Mouse (Mus musculus): ENCODE results near the gene Nf2. TPM values are rescaled to one million over a fixed set of nuclear protein-coding genes. Genes with fewer than 3 reads are reported as not detected.

Nf2 gene
- total RNA-seq, 2 experiments from 2014 or later, result 75.0 to 162 TPM

DNA sequence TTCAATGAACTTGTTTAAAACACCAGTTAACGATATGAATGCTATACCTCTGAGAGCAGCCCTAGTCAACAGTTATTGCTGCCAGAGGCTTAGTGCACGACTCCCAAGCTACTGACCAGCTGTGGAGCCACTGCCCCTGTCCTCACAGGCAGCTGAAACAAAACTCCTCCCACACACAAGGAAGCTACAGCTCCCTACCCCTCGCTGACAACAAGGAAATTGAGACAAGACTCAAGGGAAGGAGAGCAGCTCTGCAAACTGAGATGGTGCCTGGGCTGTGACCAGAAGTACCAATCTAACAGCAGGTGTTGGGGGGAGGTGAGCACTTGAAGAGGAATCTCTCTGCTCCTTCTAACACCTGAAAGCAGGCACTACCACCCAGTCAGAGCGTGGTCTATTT is 48.7 kb downstream of the Nf2 start:
- DNase-seq, result no peak

DNA sequence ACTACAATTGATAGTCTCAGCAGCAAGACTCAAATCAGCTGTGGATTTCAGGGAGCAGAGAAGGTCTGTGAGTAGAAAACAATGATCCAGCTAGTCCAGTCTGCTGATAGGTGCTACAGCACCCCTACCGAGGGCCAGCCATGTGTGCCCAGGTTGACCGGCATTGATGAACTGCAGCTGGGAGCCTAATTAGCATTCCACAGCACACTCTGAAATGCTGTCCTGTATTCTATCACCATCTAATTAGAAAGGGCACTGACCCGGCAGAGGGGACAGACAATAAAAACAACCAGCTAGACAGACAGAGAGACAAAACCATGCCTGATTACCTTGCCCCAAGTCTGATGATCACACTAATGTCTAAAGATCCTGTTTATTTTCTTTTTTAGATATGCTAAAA is 56.3 kb downstream of the Nf2 start:
- DNase-seq, result no peak

DNA sequence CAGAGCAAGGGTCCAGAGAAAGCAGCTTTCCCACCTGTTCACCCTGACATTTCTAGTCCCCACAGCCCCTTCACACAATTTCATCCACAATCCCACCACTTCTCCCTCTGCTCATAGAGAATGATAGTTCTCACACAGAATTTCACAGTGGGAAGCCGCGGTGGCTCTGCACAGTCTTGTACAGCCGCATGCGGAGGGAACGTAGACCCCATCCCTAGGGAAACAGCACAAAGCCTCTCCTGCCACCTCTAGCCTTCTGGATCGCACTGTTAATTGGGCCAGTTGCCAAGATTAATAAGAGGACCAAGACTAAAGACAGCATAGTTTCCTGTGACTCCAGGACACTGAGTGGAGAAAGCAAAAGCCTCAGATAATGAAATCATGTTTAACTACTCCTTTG is 57.8 kb downstream of the Nf2 start:
- DNase-seq, result no peak

DNA sequence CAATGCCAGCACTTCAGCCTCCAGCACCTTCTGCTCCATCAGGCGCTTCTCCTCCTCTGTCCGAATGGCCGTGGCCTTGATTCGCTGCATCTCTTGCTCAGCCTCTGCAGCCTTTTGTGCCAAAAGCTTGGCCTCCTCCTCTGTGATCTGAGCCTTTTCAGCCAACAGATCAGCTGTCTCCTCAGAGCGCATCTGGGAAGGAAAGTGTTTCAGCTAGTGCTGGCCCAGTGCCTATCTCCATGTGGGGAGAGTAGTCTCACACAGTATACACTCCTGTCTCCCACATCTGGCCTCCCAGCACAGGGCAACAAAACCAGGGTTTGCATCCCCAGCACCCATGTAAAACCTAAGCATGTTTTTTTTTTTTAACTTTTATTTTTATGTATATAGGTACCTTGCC is 59.6 kb downstream of the Nf2 start:
- DNase-seq, result no peak

DNA sequence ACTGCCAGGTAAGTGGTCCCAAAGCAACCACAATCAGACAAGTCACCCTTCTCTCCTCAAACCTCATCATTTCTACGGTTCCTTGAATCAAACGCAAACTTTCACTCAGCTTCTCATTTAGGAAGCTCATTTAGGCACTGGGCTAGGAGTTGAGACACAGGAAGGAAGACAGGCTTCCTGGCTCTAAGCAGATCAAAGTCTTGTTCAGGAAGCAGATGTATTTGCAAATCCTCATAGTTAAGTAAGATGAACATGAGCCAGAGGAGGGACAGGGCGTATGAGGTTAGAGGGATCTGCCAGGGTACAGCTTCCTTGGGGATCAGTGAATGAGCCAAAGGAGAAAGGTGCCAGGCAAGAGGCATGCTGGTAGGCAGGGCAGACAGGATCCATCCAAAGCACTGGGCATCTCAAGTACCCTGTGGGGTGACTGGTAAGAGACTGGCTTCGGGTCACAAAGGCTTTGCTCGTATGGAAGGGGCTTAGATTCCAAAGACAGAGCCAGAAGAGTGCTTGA is 64.7 kb downstream of the Nf2 start:
- peak in 1 of 2 experiments; percentile 14 for DNase-seq

DNA sequence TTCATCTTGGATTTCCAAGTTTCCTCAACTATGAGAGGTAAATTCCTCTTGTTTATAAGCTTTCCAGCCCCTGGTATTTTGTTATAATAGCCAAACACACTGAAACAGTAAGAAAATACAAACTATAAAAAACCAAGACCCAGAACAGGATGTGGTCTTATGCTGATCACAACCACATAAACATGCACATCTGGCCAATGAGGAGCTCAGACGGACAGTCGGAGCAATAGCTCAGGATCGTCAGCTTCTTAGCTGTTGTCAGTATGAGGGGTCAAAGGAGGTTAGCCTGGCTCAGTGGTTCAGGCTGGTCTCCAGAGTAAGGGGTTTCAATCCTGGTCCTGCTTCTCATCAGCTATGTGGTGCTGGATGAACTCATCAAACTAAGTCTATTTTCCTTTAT is 66.2 kb downstream of the Nf2 start:
- DNase-seq, result no peak

DNA sequence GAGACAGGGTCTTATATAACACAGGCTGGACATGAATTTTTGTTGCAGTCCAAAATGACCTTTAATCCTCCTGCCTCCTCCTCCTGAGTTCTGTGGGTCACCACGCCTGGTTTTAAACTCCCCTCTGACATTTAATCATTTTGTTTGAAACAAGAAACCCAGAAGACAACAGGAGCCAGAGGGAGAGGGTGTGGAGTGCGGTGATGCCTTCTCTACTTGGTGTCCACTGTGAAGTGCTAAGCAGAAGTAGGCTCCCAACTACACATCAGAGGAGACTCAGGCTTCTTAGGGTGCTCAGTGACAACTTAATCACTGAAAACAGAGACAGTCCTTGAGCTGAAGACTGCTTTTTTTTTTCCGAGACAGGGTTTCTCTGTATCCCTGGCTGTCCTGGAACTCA is 68.4 kb downstream of the Nf2 start:
- no peak for DNase-seq

DNA sequence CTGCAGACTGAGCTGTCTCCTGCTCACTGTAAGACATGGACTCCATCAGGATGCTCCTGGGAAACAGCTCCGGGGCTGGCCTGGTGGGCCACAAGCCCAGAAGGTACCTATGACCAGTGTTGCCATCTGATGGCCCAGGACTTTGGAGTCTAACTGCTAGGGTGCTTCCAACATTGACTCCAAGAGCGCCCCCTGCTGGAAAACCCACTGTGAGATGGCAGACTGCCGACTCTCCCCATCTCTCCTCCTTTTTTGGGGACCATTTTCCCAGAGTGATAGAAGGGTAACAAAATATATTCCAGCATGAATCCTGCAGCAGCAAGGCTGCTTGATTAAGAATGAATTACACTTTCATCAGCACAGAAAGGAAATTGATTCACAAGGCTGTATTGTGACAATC is 76.4 kb downstream of the Nf2 start:
- peak; percentile 78 to 83 for DNase-seq

DNA sequence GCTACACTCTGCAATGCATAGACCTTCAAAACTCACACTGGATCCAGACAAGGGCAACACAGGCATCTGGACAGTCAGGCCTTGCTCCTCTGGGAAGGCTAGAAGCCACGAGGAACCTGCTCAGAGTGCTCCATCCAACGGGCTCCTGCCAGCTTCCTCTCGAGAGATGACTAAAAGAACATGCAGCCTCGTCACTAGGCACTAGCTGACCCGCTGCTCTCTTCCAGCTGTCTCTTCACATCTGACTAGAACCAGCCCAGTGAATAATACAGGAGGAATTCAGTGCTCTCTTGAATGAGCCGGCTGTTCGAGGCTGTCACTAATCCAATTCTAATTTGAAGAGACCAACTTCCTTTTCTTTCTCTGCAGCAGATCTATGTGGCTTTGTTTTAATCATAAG is 77.6 kb downstream of the Nf2 start:
- peak in 1 of 2 experiments; percentile 40 for DNase-seq

DNA sequence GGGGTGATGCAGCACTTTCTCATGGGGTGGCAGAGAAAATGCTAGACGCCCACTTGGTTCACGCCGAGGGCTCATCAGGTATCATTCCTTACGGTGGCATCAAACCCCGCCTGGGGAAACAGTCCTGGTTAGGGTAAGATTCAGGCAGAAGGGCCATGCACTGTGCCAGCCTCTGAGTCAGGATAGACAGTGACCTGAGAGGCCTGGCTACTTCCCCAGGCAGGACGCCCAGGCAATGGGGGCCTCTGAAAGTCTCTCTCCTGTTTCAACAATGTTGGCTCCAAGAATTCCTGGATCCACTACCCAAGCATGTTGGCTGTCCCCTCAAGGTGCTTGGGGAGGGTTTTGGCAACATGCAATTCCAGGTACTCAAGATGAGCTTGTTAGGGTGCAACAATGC is 79.5 kb downstream of the Nf2 start:
- no peak for DNase-seq

DNA sequence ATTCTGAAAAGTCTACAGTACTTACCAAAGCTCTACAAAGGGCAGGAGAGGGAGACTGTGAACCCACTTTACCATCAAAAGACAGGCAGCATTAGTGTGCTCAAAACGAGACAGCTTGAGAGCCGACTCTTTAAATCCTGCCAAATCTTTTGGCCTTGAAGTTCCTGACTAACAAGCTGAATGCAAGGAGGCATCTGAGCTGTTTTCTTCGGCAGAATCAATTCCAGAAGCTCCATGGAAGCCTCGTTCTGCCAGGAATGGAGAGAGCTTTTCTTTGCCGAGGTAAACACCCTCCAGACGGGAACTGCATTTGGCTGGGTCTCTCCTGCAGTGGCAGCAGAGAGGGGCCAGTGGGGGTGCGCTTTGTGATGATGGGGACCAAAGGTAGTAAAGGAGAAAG is 80.0 kb downstream of the Nf2 start:
- no peak for DNase-seq

DNA sequence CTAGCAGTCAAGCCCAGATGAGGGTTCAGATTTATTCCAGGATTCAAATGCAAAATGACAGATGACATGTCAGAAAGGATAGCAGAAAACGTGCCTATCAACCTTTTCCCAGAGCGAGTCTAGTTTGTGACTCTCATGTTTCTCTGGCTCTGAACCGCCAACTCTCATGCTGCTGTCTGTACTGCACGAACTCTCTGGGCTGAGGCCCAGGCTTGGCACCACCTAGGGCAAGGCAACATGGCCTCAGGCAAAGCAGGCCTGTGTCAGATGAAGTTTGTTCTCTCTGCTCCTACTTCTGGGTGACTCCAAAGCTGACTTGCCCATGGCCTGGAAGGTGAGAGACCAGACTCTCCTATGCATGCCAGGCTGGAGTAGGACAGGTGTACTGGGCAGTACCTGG is 80.9 kb downstream of the Nf2 start:
- DNase-seq, result no peak

DNA sequence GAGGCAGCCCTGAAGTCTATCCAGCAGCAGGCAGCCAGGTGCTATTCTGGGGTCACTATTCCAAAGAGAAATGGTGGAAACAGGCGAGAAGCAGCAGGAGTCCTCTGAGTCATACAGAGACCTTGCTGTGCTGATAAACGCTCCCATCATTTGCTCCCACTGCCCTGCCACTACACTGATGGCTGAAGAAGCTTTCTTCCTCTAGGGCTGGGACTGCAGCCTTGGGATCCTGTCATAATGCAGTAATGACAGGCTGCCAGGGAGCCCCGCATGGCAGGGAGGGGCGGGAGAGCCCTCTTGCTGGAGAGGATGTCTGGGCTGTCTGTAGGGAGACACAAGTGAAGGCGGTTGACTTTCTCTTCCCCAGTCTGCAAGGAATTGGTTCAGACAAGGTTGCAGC is 84.9 kb downstream of the Nf2 start:
- peak; percentile 56 to 62 for DNase-seq

DNA sequence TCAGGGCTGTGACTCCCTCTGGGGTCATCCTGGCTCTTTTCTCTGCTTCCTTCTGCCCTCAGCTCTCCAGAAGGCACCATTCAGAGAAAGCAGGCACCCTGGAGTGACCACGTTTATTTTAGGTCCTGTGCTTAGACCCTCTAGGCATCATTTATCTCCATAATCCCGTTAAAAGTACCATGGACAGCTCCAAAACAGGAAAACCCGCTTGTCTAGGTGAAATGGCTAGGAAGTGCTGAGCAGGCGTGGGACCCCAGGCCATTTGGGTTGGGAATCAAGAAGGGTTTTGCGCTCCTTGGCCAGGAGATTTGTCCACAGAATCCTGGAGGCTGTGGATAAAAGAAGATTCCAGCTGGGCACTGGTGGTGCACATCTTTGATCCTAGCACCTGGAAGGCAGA is 85.7 kb downstream of the Nf2 start:
- DNase-seq, result no peak

DNA sequence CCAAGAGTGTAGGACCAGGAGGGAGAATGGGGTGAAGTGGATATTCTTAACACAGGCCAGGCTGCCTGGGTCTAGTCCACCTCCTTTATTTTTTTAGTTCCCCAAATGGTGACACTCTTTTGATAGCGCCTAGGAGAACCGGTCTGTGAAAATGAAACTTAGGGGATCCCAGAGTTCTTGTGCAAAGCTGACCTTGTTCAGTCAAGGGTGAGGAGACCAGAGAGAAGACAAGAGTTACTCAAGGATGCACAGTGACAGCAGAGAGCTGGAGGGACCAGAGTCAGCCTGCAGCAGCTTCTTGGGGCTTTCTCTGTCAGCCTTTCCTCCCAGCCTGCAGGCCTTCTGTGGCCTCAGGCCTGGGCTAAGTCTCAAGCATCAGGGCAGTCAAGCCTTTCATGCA is 86.8 kb downstream of the Nf2 start:
- DNase-seq, result no peak

DNA sequence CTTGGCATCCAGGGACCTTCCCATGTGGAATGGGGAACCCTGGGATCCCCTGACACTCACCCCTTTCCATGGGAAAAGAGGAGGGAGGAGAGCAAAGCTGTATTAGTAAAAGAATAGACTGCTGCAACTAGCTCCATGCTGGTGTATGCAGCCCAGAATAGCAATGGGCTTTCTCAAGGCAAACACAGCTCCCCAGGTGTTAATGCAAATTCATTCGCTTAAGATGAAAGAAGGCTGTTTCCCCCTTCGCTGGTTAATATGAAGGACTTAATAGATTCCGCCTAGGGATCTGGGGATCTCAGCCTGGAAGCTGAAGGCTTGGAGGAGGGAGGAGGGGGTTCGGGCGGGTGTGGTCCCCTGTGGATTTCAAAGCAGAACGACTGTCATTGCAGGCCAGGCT is 87.3 kb downstream of the Nf2 start:
- DNase-seq, result no peak

DNA sequence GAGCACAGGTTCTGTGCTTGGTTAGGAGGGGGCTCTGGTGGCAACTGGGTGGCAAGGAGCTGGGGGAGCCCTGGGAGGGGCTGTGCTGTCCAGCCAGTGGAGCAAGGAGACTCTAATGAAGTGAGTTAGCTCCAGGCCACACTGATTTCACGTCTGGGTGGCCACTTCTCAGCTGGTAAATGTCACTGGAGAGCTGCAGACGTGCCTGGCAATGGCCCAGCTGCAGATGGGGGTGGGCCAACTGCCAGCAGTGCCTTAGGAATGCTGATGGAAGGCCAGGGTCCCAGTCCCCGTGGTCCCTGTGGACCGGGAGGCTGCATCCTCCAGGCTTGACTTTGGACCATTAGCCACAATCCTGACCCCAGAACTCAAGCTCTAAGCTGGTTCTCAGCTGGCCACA is 88.9 kb downstream of the Nf2 start:
- no peak for DNase-seq

DNA sequence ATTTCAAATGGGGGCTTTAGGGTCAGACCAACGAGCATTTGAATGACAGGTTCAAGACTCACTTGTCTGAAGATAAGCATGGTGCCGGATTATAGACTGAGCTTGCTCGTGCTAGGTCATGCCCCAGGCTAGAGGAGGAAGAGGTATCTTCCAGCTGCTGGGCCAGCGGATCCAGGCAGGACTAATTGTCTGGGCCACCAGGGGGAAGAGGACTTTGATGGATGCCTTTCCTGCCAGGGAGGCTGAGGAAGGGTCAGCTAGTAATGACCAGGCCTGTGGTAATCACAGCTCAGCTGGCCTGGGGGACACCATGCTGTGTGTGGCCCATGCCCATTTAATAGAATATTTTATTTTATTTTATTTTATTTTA is 91.6 kb downstream of the Nf2 start:
- no peak for DNase-seq

DNA sequence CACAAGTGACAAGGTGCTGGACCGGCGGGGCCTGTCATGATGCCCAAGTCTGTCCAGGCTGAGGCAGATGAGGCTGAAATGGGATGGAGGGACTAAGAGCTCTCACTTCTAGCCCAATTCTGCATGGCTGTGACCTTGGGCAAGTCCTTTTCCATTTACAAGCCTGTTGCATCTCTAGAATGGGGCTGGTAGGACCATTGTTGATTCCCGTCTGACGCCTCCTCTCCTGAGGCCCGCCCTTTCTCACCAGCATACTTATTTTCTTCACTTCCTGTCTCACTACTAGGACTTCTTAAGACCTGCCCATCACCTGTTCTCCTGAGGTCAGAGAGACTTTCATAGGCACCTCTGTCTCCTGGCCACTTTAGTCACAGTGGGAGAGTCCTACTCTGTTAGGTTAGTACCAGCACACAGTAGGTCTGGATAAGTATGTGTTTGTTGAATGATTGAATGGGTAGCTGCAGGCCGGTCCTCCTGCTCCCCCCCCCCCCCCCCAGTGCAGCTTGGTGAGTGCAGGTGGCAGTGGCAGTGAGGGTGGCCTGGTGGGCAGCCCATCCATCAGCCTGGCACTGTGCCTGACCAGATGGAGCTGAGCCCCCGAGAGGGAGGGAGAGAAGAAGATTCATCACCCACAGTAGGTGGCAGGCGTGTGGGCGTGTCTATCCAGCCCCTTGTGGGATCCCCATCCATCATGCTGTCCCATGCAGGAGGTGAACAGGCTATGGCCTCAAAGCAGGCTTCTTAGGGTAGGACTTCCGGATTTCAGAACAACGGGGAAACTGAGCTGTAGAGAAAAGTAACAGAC is 92.2 kb downstream of the Nf2 start:
- DNase-seq, result no peak

DNA sequence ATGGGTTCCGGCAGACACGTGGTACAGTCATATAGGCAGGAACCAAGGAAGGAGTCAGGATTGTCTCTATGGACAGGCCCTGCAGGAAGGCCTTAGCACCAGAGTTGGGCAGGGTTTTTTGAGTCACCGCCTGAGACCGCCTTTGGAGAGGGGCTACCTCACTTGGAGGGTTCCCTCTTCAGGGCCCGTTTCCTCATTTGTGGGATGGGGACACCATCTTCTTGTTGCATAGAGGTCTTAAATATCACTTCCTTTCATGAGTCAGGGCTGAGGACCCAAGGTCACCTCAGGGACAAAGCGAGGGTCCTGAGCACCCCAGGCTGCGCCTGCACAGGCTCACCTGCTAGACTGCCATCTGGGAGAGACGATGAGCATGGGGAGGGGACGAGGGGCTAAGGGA is 92.9 kb downstream of the Nf2 start:
- DNase-seq, result no peak

DNA sequence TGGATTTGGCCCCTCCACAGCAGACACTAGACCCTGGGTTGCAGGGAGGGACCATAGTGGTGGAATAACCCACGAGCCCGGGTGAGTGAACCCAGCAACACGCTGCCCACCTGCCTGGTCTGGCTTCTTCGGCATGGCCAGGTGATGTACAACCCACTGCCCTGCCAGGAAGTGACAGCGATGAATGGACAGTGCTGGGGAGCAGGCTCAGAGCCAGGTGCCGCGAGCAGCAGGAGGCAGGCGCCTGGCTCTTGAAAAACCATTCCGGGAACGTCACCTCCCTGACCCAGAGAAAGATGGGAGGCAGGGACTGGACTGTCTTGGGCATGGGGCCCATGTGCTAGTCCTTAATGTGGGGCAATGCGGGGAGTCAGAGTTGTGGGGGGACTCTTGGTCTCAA is 94.5 kb downstream of the Nf2 start:
- no peak for DNase-seq

DNA sequence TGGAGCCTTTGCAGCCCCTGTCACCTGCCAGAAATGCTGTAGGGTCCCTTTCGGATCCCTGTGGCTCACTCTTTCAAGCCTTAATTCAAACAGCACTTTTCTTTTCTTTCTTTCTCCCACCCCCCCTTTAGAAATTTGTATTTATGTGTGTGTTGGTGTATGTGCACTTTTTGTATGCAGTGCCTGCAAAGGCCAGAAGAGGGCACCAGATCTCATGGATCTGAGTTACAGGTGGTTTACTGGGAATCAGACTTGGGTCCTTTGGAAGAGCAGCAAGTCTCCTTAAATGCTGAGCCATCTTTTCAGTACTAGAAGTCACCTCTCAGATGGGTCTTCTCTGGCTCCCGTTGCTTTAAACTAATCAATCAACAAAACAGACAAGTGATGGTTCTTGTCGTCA is 95.3 kb downstream of the Nf2 start:
- no peak for DNase-seq

DNA sequence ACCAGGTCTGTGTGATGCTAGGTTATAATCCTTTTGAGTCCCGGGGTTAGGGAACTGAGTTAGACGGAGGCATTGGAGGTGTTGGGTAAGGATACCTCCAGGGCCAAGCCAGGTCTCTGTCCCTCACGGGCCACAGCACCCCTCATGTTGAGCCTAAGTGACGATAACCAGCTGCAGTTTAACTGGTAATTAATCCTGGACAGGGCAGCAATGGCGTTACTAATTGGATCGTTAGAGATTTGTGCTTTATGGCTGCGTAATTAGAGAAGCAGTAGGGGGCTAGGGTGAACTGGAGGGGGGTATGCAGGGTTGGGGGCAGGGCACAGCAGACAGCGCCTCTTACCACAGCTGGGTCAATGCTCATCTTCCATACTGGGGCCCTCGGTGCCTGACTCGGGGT is 96.5 kb downstream of the Nf2 start:
- no peak for DNase-seq

DNA sequence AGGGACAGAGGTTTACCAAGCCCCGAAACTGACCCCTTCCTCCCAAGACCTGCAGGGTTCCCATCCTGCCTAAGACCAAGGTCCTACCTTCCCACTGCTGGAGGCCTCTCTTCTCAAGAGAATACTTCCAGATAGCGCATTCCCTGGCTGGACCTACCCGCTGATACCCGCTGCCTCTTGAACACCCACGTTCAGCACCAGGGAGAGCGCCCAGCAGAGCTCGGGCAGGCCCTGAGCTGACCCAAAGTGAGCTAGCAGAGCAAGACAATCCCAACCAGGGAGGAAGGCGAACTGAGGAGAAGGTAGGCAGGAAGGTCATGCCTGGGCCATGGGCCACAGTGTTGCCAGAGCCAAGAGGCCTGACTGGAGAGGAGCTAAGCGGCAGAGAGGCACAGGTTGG is 99.1 kb downstream of the Nf2 start:
- peak; percentile 91 to 92 for DNase-seq

DNA sequence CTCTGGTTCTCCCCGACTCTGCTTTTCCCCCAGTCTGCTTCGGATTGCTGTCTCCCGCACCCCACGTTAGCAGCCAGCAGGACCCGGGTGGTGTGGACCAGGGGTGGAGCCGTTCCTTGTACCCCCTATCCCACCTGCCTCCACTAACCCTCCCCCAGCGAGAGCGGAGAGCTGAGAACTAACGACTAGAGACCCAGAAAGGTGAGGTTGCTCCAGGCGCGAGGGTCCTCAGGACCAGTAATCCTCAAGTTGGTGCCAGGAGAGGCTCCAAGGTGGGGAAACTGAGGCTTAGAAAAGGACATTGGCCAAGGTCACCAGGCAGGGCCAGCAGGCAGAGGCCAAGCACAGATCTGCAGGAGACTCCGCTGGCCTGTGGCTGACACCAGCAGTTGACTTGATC is 102.1 kb downstream of the Nf2 start:
- DNase-seq, result no peak
